Mouse (Mus musculus): Measurements from ENCODE around the gene Gm42688. TPM values are rescaled to one million over a fixed set of nuclear protein-coding genes. Genes with fewer than 3 reads are reported as not detected.

The Gm42688 gene
- polyA plus RNA-seq, 1 experiment: 10.3 TPM

DNA sequence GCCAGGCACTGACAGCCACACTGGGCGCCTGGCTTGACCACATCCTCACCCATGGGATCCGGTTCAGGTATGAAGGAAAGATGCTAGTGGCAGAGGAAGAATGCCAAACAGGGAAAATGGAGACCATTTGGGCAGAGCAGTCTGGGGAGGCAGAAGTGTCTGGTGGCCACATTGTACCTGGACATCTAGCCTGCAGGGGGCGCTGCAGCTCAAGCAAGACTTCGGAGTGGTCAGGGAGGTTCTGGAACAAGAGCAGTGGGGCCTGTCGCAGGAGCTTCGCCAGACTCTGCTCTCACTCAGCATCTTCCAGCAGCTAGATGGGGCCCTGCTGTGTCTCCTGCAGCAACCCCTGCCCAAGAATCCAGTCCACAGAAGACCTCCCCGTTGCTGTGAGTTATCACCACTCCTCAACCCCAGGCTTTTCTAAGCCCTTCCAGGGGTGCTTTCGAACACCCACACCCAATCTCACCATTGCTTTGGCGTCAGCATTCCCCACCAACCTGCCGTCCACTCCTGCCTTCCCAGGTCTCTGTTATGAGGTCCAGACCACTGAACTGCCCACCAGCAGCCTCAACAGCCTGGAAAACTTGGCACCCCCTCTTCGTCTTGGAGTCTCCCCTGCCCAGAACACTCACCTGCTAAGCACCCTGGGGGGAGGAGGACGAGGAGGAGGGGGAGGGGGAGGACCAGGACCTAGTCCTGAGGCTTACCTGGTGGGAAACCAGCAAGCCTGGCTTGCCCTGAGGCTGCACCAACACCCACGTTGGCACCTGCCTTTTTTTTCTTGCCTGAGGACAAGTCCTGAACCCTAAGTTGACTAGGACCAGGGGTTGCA, 6.4 kb downstream of the Gm42688 start:
- TF ChIP-seq CTCF (IDR thresholded peaks at IDR 0.05; ENCODE audit: borderline replicate concordance, extremely low read depth, insufficient read depth, insufficient read length) (peak; percentile 76), POLR2A (IDR thresholded peaks at IDR 0.05; ENCODE audit: borderline replicate concordance, extremely low read depth, insufficient read depth, insufficient read length, poor library complexity, severe bottlenecking) (no peak)
- DNase-seq (ENCODE audit: low read depth): peak; percentile 77

DNA sequence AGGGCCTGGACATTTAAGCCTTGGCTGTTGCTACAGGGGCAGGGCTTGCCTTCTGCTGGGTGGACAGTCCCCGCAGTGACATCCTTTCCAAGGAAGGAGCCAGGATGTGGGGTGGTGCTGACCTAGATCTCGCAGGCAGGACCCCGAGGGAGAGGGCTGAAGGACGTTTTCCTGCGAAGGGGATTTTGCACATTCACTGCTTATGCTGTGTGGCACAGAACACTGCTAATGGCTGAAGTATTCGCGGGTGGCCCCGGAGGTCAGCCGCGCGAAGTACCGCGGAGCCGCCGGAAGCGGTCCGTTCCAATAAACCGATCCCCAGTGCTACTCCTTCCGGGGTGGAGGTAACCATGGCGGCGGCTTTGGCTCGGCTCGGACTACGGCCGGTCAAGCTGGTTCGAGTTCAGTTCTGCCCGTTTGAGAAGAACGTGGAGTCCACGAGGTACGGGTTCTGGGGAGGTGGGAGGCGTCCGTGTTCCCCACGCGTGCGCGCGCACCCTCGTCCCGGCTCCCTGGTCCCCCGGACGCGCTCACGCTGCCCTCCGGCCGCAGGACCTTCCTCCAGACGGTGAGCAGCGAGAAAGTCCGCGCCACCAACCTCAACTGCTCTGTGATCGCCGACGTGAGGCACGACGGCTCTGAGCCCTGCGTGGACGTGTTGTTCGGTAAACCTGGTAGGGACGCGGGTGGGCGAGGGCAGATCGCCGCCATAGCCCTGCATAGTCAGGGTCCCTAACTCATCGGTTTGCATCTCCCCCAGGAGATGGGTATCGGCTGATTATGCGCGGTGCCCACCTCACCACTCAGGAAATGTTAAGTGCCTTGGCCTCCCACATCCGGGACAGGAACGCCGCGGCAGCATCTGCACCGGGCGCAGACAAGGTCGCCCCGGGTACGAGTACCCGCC, 7.6 kb downstream of the Gm42688 start, which contains the start of gene Mrpl53:
Gene Mrpl53, plus strand, starts transcription at position 279 of the 907 bp plus-strand sequence.
- peak; percentile 89 for DNase-seq (ENCODE audit: low read depth)

DNA sequence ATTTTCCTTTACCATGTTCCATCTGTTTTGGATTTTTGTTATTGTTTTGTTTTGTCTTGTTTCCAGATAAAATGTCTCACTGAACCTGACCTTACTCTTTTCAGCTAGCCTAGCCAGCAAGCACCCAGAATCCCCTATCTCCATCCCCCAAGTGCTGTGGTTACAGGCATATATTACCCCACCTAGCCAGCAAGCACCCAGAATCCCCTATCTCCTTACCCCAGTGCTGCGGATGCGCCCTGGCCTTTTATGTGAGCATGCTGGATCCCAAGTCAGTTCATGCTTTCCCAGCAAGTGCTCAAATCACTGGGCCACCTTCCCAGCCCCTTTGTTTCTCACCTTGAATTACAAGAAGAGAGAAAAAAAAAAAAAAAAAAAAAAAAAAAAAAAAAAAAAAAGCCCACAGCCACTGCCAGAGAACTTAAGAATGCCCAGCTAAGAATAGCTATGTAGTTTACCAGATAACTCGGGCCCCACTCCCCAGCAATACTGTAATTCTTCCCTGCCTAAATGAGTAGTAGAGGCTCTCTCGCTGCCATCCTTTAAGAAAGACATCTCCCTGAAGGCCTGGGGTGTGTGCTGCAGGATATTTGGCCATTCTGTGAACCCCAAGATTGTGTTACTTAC, 10.2 kb downstream of the Gm42688 start:
- TF ChIP-seq POLR2A (IDR thresholded peaks at IDR 0.05; ENCODE audit: borderline replicate concordance, extremely low read depth, insufficient read depth, insufficient read length, poor library complexity, severe bottlenecking): no peak
- no peak for DNase-seq (ENCODE audit: low read depth)

More for the DNA sequence above, 7.6 kb downstream of the Gm42688 start, which contains the start of gene Mrpl53:
- TF ChIP-seq CTCF (IDR thresholded peaks at IDR 0.05; ENCODE audit: borderline replicate concordance, extremely low read depth, insufficient read depth, insufficient read length) (no peak), POLR2A (IDR thresholded peaks at IDR 0.05; ENCODE audit: borderline replicate concordance, extremely low read depth, insufficient read depth, insufficient read length, poor library complexity, severe bottlenecking) (peak; percentile 47; the same call in 1 of the 2 replicates)

DNA sequence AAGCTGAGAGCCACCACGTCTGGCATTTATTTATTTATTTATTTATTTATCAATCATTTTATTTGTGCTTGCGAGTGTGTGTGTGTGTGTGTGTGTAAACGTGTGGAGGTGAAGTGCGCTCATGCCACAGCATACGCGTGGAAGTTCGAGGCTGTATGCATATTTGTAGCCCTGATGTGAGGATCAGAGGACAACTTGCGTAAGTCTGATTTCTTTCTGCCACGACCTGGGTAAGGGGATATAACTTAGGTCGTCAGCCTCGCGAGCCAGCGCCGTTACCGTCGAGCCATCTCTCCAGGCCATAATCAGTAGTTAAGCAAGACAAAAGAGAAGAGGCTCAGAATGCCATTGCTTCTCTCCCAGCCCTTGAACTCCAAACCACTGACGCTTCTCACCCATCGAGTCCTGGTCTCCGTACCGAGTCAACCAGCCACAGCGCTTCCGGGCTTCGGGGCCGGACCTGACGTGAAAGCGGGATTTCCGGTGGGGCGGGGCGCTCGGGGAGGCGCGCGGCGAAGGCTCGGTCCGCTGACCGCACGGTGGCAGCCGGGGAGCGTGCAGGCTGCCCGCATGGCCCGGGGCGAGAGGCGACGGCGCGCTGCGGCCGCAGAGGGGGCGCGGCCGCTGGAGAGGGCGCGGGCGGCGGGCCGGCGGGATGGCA, 13.7 kb downstream of the Gm42688 start, which contains the start of gene Mogs:
Gene Mogs, plus strand, starts transcription at position 486 of the 661 bp plus-strand sequence.
- TF ChIP-seq CTCF (IDR thresholded peaks at IDR 0.05; ENCODE audit: borderline replicate concordance, extremely low read depth, insufficient read depth, insufficient read length) (no peak), POLR2A (IDR thresholded peaks at IDR 0.05; ENCODE audit: borderline replicate concordance, extremely low read depth, insufficient read depth, insufficient read length, poor library complexity, severe bottlenecking) (peak; percentile 93)
- DNase-seq (ENCODE audit: low read depth): peak; percentile 95

DNA sequence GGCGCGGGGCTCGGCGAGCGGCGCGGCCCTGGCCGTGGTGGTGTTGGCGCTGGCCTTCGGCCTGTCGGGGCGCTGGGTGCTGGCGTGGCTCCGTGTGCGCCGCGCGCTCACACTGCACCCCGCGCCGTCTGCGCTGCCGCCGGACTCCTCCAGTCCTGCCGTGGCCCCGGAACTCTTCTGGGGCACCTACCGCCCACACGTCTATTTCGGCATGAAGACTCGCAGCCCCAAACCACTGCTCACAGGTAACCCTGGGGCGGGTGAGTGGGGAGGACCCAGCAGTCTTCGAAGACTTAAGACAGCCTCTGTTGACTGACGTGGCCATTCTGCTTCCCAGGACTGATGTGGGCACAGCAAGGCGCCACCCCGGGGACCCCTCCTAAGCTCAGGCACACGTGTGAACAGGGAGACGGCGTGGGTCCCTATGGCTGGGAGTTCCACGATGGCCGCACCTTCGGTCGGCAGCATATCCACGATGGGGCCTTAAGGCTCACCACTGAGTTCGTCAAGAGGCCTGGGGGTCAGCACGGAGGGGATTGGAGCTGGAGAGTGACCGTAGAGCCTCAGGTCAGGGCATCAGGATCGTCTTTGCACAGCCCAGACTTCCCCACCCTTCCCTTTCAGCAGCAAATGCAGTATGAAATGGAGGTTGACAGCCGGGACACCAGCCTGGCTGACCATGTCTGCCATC, 14.4 kb downstream of the Gm42688 start:
- DNase-seq (ENCODE audit: low read depth): peak; percentile 32
- TF ChIP-seq CTCF (IDR thresholded peaks at IDR 0.05; ENCODE audit: borderline replicate concordance, extremely low read depth, insufficient read depth, insufficient read length) (no peak), POLR2A (IDR thresholded peaks at IDR 0.05; ENCODE audit: borderline replicate concordance, extremely low read depth, insufficient read depth, insufficient read length, poor library complexity, severe bottlenecking) (no peak)

DNA sequence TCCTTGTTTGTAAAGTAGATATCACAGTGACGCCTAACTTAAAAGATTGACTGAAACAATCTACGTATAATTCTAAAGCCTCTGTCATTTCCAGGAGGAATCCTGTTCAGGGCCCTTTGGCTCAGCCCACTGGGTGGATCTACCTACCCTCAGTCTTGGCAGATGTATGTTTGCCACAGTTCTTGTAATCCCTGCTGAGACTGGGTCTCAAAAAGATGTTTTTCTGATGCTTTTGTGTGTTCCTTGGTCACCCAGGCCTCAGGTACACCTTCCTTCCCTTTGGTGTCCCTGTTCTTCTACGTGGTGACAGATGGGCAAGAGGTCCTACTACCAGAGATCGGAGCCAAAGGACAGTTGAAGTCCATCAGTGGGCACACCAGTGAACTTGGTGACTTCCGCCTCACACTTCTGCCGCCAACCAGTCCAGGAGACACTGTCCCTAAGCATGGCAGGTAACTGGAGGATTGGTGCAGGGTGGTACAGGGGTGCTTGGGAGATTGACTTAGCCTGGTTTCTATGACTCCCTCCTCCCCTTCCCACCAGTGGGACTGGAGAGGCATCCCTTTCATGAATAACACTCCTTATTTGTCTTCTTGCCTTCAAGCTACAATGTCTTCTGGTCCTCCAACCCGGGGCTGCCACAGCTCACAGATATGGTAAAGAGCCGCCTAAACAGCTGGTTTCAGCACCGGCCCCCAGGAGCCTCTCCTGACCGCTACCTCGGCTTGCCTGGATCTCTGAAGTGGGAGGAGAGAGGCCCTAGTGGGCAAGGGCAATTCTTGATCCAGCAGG, 15.2 kb downstream of the Gm42688 start:
- TF ChIP-seq CTCF (IDR thresholded peaks at IDR 0.05; ENCODE audit: borderline replicate concordance, extremely low read depth, insufficient read depth, insufficient read length) (no peak), POLR2A (IDR thresholded peaks at IDR 0.05; ENCODE audit: borderline replicate concordance, extremely low read depth, insufficient read depth, insufficient read length, poor library complexity, severe bottlenecking) (no peak)
- DNase-seq (ENCODE audit: low read depth): no peak

DNA sequence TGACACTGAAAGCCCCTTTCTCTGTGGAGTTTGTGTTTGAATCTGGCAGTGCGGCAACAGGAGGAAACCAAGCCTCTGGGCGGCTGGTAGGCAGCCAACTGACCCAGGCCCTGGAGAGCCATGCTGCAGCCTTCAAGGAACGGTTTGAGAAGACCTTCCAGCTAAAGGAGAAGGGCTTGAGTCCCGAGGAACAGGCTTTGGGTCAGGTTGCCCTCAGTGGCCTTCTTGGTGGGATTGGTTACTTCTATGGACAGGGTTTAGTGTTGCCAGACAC, 15.7 kb downstream of the Gm42688 start:
- no peak for DNase-seq (ENCODE audit: low read depth)
- TF ChIP-seq POLR2A (IDR thresholded peaks at IDR 0.05; ENCODE audit: borderline replicate concordance, extremely low read depth, insufficient read depth, insufficient read length, poor library complexity, severe bottlenecking): no peak

DNA sequence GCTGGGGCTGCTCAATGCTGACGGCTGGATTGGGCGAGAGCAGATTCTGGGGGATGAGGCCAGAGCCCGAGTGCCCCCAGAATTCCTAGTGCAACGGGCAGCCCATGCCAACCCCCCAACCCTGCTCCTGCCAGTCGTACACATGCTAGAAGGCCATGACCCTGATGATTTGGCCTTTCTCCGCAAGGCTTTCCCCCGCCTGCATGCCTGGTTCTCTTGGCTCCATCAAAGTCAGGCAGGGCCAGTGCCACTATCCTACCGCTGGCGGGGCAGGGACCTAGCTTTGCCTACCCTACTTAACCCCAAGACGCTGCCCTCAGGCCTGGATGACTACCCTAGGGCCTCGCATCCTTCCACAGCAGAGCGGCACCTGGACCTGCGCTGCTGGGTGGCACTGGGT, 16.2 kb downstream of the Gm42688 start:
- TF ChIP-seq CTCF (IDR thresholded peaks at IDR 0.05; ENCODE audit: borderline replicate concordance, extremely low read depth, insufficient read depth, insufficient read length) (no peak), POLR2A (IDR thresholded peaks at IDR 0.05; ENCODE audit: borderline replicate concordance, extremely low read depth, insufficient read depth, insufficient read length, poor library complexity, severe bottlenecking) (no peak)
- DNase-seq (ENCODE audit: low read depth): no peak

DNA sequence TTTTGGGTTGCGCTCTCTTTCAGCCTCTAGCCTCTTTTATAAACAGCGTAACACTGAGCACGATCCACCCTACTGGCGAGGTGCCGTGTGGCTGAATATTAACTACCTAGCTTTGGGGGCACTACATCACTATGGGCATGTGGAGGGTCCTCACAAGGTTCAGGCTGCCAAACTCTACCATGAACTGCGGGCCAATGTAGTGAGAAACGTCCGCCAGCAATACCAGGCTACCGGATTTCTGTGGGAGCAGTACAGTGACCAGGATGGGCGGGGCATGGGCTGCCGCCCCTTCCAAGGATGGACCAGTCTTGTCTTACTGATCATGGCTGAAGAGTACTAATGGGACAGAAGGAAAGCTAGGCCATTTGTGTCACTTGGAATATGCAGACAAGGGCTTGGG, 17.0 kb downstream of the Gm42688 start:
- TF ChIP-seq CTCF (IDR thresholded peaks at IDR 0.05; ENCODE audit: borderline replicate concordance, extremely low read depth, insufficient read depth, insufficient read length) (no peak), POLR2A (IDR thresholded peaks at IDR 0.05; ENCODE audit: borderline replicate concordance, extremely low read depth, insufficient read depth, insufficient read length, poor library complexity, severe bottlenecking) (no peak)
- no peak for DNase-seq (ENCODE audit: low read depth)

All from brain, embryonic 14.5 days (tissue).